Mouse (Mus musculus) heart, embryonic 13.5 days (tissue): ENCODE measurements at regions not wholly inside any gene's neighbourhood (a gene's known extent, or its start where the extent isn't known, plus 50 kb on each side); places are given as distances from the start of the nearest gene placed in this dataset.

ENCODE experiments used
- ATAC-seq: fragments of 200-750 bp; cut with Nextera tagmentation; 2 replicates; pipeline ENCODE4 v1.8.0; 2017; ENCODE audit warnings: moderate TSS enrichment; ENCODE audit not compliant: insufficient number of reproducible peaks, low FRiP score, low TSS enrichment; ENCODE audit errors: extremely low read depth
- H3K27ac ChIP-seq: fragments of 300-500 bp; sonication (generic); replicated peaks from 2 replicates; pipeline ENCODE4 v1.5.1; 2015; ENCODE audit warnings: moderate library complexity, mild to moderate bottlenecking, inconsistent platforms
- H3K27me3 ChIP-seq: fragments of 300-500 bp; sonication (generic); replicated peaks from 2 replicates; pipeline ENCODE4 v1.6.1; 2015; ENCODE audit warnings: mild to moderate bottlenecking, inconsistent platforms
- H3K36me3 ChIP-seq: fragments of 300-500 bp; sonication (generic); 2 replicates; pipeline ENCODE4 v1.6.1; 2015; ENCODE audit warnings: mild to moderate bottlenecking, inconsistent platforms
- H3K4me1 ChIP-seq: fragments of 300-500 bp; sonication (generic); 2 replicates; pipeline ENCODE4 v1.6.1; 2015; ENCODE audit warnings: inconsistent platforms
- H3K4me2 ChIP-seq: fragments of 300-500 bp; sonication (generic); 2 replicates; pipeline ENCODE4 v1.6.1; 2015; ENCODE audit warnings: inconsistent platforms, mild to moderate bottlenecking, moderate library complexity
- H3K4me3 ChIP-seq: fragments of 300-500 bp; sonication (generic); 2 replicates; pipeline ENCODE4 v1.5.1; 2015; ENCODE audit warnings: moderate library complexity, mild to moderate bottlenecking, inconsistent platforms
- H3K9ac ChIP-seq: fragments of 300-500 bp; sonication (generic); 2 replicates; pipeline ENCODE4 v1.6.1; 2015; ENCODE audit warnings: inconsistent platforms, mild to moderate bottlenecking, moderate library complexity
- H3K9me3 ChIP-seq: fragments of 300-500 bp; sonication (generic); 2 replicates; pipeline ENCODE4 v1.6.1; 2016; ENCODE audit warnings: inconsistent platforms
- WGBS: fragments of 180-500 bp; shearing (Covaris S2); methylation state at CpG from one replicate; pipeline ENCODE4 v1.1.7; 2015; ENCODE audit warnings: mixed read lengths; 5-methylcytosine and 5-hydroxymethylcytosine counted together

GRCm38 (mm10) chr13:102135210-102135609 lies 367.2 kb upstream of the Pik3r1 start:
- Histone ChIP-seq H3K9me3 (no peaks in the 10 kb centered on the region), H3K4me2 (no peak overlapping the region), H3K36me3 (no peaks in the 10 kb centered on the region), H3K9ac (no peak overlapping the region), H3K4me3 (no peak overlapping the region), H3K27me3 (no peaks in the 10 kb centered on the region), H3K27ac (no peak overlapping the region), H3K4me1 (no peaks in the 10 kb centered on the region)
- ATAC-seq: no peak

- Histone ChIP-seq H3K9me3 (no peaks in the 10 kb centered on the region), H3K27ac (no peak overlapping the region), H3K4me1 (no peaks in the 10 kb centered on the region), H3K36me3 (no peaks in the 10 kb centered on the region), H3K4me2 (no peak overlapping the region), H3K4me3 (no peak overlapping the region), H3K27me3 (no peaks in the 10 kb centered on the region), H3K9ac (no peak overlapping the region)
- 86% methylated on average over 7 of the region's 7 CpGs for WGBS
- no peak for ATAC-seq
Measured at GRCm38 (mm10) chr13:102142986-102143385, 375.0 kb upstream of the Pik3r1 start.

GRCm38 (mm10) chr13:102143848-102144247 lies 375.8 kb upstream of the Pik3r1 start:
- H3K9me3 ChIP-seq: no peaks in the 10 kb centered on the region
- H3K27me3 ChIP-seq: no peaks in the 10 kb centered on the region
- no peak overlapping the region for H3K27ac ChIP-seq
- H3K4me3 ChIP-seq: no peak overlapping the region
- no peak for ATAC-seq
- no peaks in the 10 kb centered on the region for H3K36me3 ChIP-seq
- H3K4me1 ChIP-seq: no peaks in the 10 kb centered on the region
- no peak overlapping the region for H3K4me2 ChIP-seq
- WGBS: 71% methylated on average over 2 of the region's 2 CpGs
- H3K9ac ChIP-seq: no peak overlapping the region

GRCm38 (mm10) chr13:102148039-102148438 lies 380.0 kb upstream of the Pik3r1 start:
- H3K36me3 ChIP-seq: no peaks in the 10 kb centered on the region
- H3K4me1 ChIP-seq: no peaks in the 10 kb centered on the region
- ATAC-seq: no peak
- H3K27ac ChIP-seq: no peak overlapping the region
- no peak overlapping the region for H3K4me3 ChIP-seq
- no peak overlapping the region for H3K4me2 ChIP-seq
- no peak overlapping the region for H3K9ac ChIP-seq
- H3K27me3 ChIP-seq: no peaks in the 10 kb centered on the region
- no peaks in the 10 kb centered on the region for H3K9me3 ChIP-seq
- WGBS: 79% methylated on average over 2 of the region's 2 CpGs

GRCm38 (mm10) chr13:102153785-102154608 lies 386.0 kb upstream of the Pik3r1 start:
- Histone ChIP-seq H3K4me3 (no peak overlapping the region), H3K36me3 (no peaks in the 10 kb centered on the region), H3K27ac (no peak overlapping the region), H3K27me3 (no peaks in the 10 kb centered on the region), H3K4me1 (0 out of 2 replicates have a peak, but pooled peaks cover 5% of the 10 kb centered on the region), H3K9ac (no peak overlapping the region), H3K9me3 (no peaks in the 10 kb centered on the region), H3K4me2 (no peak overlapping the region)
- 57% methylated on average over 5 of the region's 5 CpGs for WGBS
- no peak for ATAC-seq

- no peaks in the 10 kb centered on the region for H3K27me3 ChIP-seq
- 57% methylated on average over 2 of the region's 2 CpGs for WGBS
Measured at GRCm38 (mm10) chr13:102154609-102154899, 386.5 kb upstream of the Pik3r1 start.

GRCm38 (mm10) chr13:102157369-102158130 lies 389.5 kb upstream of the Pik3r1 start:
- ATAC-seq: no peak
- Histone ChIP-seq H3K36me3 (no peaks in the 10 kb centered on the region), H3K4me1 (0 out of 2 replicates have a peak, but pooled peaks cover 8% of the 10 kb centered on the region), H3K4me2 (no peak overlapping the region), H3K4me3 (no peak overlapping the region), H3K9ac (no peak overlapping the region), H3K9me3 (no peaks in the 10 kb centered on the region), H3K27me3 (no peaks in the 10 kb centered on the region), H3K27ac (no peak overlapping the region)
- 76% methylated on average over 6 of the region's 6 CpGs for WGBS

More at GRCm38 (mm10) chr13:102154609-102154899, 386.5 kb upstream of the Pik3r1 start:
- Histone ChIP-seq H3K4me3 (no peak overlapping the region), H3K36me3 (no peaks in the 10 kb centered on the region), H3K9me3 (no peaks in the 10 kb centered on the region), H3K27ac (no peak overlapping the region), H3K9ac (no peak overlapping the region), H3K4me2 (no peak overlapping the region), H3K4me1 (0 out of 2 replicates have a peak, but pooled peaks cover 5% of the 10 kb centered on the region)
- ATAC-seq: no peak

- Histone ChIP-seq H3K9me3 (no peaks in the 10 kb centered on the region), H3K27ac (no peak overlapping the region), H3K4me2 (no peak overlapping the region), H3K4me1 (no peaks in the 10 kb centered on the region), H3K9ac (no peak overlapping the region), H3K27me3 (no peaks in the 10 kb centered on the region), H3K4me3 (no peak overlapping the region), H3K36me3 (no peaks in the 10 kb centered on the region)
- ATAC-seq: no peak
- WGBS: 75% methylated on average over 9 of the region's 9 CpGs
Measured at GRCm38 (mm10) chr13:102173382-102174234, 405.6 kb upstream of the Pik3r1 start.

GRCm38 (mm10) chr13:102174431-102174830 lies 406.4 kb upstream of the Pik3r1 start:
- H3K4me1 ChIP-seq: no peaks in the 10 kb centered on the region
- 73% methylated on average over 3 of the region's 3 CpGs for WGBS
- H3K9me3 ChIP-seq: no peaks in the 10 kb centered on the region
- H3K9ac ChIP-seq: no peak overlapping the region
- H3K4me3 ChIP-seq: no peak overlapping the region
- H3K36me3 ChIP-seq: no peaks in the 10 kb centered on the region
- no peak overlapping the region for H3K27ac ChIP-seq
- no peak for ATAC-seq
- no peaks in the 10 kb centered on the region for H3K27me3 ChIP-seq
- H3K4me2 ChIP-seq: no peak overlapping the region

GRCm38 (mm10) chr13:102174896-102175295 lies 406.9 kb upstream of the Pik3r1 start:
- Histone ChIP-seq H3K4me3 (no peak overlapping the region), H3K4me2 (no peak overlapping the region), H3K27ac (no peak overlapping the region), H3K4me1 (no peaks in the 10 kb centered on the region), H3K27me3 (no peaks in the 10 kb centered on the region), H3K9ac (no peak overlapping the region), H3K36me3 (no peaks in the 10 kb centered on the region), H3K9me3 (no peaks in the 10 kb centered on the region)
- WGBS: 76% methylated on average over 2 of the region's 2 CpGs
- ATAC-seq: no peak

- H3K27ac ChIP-seq: no peak overlapping the region
- WGBS: 78% methylated on average over 1 of the region's 1 CpGs
- no peaks in the 10 kb centered on the region for H3K36me3 ChIP-seq
- H3K4me1 ChIP-seq: no peaks in the 10 kb centered on the region
- H3K27me3 ChIP-seq: no peaks in the 10 kb centered on the region
- no peak overlapping the region for H3K4me2 ChIP-seq
- no peak overlapping the region for H3K4me3 ChIP-seq
- H3K9ac ChIP-seq: no peak overlapping the region
- no peaks in the 10 kb centered on the region for H3K9me3 ChIP-seq
- ATAC-seq: no peak
Measured at GRCm38 (mm10) chr13:102175406-102175805, 407.4 kb upstream of the Pik3r1 start.
